Mouse (Mus musculus): ENCODE measurements around the gene Atf7ip. TPM values are rescaled to one million over a fixed set of nuclear protein-coding genes. Genes with fewer than 3 reads are reported as not detected.

The Atf7ip gene
- 139 TPM for polyA plus RNA-seq (2017; shearing (Covaris generic))

GRCm38 (mm10) chr6:136505867-136506266 is at the start of gene Atf7ip:
Gene Atf7ip (plus strand): TSS chr6:136506167.

Other genes starting within 250 kb of the Atf7ip start
- gene Gm8994, start 178.6 kb upstream of the Atf7ip start, polyA plus RNA-seq (2017; shearing (Covaris generic)): not detected
- 0.59 TPM for gene E330021D16Rik, start 90.6 kb upstream of the Atf7ip start, polyA plus RNA-seq (2017; shearing (Covaris generic))
- 2.2 TPM for gene Plbd1, start 155.8 kb downstream of the Atf7ip start, polyA plus RNA-seq (2017; shearing (Covaris generic))

All from CD4-positive, CD25-positive, alpha-beta regulatory T cell (primary cell).